Mouse (Mus musculus) heart, adult 2 months (tissue): ENCODE data around the gene Ccdc81.

Source experiments
- CTCF ChIP-seq: fragments of 200-600 bp; IDR thresholded peaks from 2 replicates; pipeline ENCODE4 v1.8.1; 2022; ENCODE audit warnings: antibody characterized with exemption, mild to moderate bottlenecking, moderate library complexity
- EP300 ChIP-seq: fragments of 200-500 bp; IDR thresholded peaks from 2 replicates; pipeline ENCODE4 v1.6.1; 2011; ENCODE audit warnings: low read depth, low read length, control low read depth; ENCODE audit not compliant: insufficient read depth
- POLR2A ChIP-seq: fragments of 200-500 bp; IDR thresholded peaks from 2 replicates; pipeline ENCODE4 v1.6.1; 2011; ENCODE audit warnings: mild to moderate bottlenecking, low read depth, low read length, control low read depth; ENCODE audit not compliant: insufficient read depth

- 0 out of 2 replicates have a peak, but pooled peaks have one; percentile 22 for TF ChIP-seq POLR2A
- TF ChIP-seq CTCF = no peak
- no peak for TF ChIP-seq EP300
Measured at GRCm38 (mm10) chr7:89856440-89857217, 46.8 kb downstream of the Ccdc81 start.
